Mouse (Mus musculus): Measurements from ENCODE around the gene Sipa1l2. TPM values are rescaled to one million over a fixed set of nuclear protein-coding genes. Genes with fewer than 3 reads are reported as not detected.
"Not testable (repeated sequence)": the region's sequence is repeated elsewhere in the genome, so short reads cannot be mapped to it uniquely, and the experiment has no call there.

Sipa1l2 gene
- total RNA-seq, 1 experiment from 2014 or later = 1.1 TPM

DNA sequence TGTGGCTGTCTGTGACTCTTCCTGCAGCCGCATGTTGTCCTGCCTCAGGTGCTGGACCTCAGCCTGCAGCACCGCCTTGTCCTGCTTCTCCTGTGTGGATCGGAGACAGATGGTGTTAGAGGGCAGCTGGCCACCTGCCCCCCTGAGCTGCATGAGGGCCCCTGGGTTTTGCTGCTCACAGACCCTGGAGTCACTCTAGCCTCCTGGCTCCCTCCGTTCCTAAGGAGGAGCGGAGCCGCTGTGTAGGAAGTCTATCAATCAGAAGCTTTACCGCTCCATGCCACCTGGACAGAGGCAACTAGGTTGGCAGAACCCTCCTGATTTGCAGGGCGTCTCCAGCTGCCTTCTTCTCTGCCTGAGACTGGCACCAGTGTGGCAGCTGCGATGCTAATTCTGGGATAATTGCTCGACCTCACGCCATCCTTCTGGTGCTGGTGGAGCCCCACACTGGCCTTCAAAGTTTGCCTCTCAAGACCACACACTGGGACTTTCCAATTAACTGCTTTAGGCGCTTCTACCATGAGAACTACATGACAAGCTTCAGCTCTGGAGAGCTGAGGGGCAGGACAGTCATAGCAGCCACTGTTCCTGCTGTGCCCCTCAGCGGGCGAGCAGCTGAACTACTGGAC, 150.3 kb downstream of the Sipa1l2 start:
- ATAC-seq (replicated peaks; ENCODE audit: low read depth, poor library complexity, severe bottlenecking) = no peak

- no peak for ATAC-seq (replicated peaks; ENCODE audit: low read depth, poor library complexity, severe bottlenecking)
These were observed 153.5 kb downstream of the Sipa1l2 start for GRCm38 (mm10) chr8:125416146-125416545.

DNA sequence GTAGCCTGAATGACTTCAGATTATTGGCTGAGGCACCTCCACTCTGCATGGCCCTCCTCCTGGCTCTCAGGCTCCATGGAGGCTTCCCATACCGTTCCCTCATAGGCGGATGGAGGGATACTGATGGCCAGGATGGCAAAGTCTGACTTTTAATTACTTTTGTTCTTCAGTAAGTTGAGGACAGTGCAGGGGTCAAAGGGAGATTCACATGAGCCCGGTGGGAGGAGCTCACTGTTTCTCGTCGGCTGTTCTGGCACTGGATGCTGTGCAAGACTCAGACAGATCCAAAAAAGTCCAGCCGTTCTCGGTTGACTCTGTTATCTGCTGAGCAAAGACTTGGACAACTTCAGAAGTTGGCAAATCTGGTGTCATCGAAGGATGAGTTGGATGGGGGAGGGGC, 155.0 kb downstream of the Sipa1l2 start:
- ATAC-seq (replicated peaks; ENCODE audit: low read depth, poor library complexity, severe bottlenecking) = no peak

- ATAC-seq (replicated peaks; ENCODE audit: low read depth, poor library complexity, severe bottlenecking) = no peak
These were observed 156.4 kb downstream of the Sipa1l2 start for GRCm38 (mm10) chr8:125413001-125413909.

- ATAC-seq (replicated peaks; ENCODE audit: low read depth, poor library complexity, severe bottlenecking) = no peak
These were observed 159.0 kb downstream of the Sipa1l2 start for GRCm38 (mm10) chr8:125410646-125411045.

DNA sequence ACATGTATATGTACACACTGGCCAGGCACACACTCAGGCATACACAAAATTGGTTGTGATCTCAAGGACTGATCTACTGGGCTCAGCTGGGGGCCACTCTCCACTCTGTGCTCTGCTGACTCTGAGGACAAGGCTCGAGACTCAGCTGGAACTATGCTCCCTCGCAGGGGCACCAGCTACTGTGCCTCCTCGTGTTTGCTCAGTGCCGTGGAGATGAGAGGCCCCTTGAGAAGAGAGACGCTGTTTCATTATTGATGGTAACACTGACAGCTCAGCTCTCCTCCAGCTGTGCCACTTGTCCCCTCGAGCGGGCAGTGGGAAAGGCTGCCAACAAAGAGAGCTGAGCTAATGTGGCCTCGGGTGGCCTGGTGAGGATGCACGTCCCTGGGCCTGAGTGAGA, 161.9 kb downstream of the Sipa1l2 start:
- no peak for ATAC-seq (replicated peaks; ENCODE audit: low read depth, poor library complexity, severe bottlenecking)

GRCm38 (mm10) chr8:125406453-125406852, 163.2 kb downstream of the Sipa1l2 start:
- no peak for ATAC-seq (replicated peaks; ENCODE audit: low read depth, poor library complexity, severe bottlenecking)

GRCm38 (mm10) chr8:125401350-125401749, 168.3 kb downstream of the Sipa1l2 start:
- ATAC-seq (replicated peaks; ENCODE audit: low read depth, poor library complexity, severe bottlenecking) = no peak

DNA sequence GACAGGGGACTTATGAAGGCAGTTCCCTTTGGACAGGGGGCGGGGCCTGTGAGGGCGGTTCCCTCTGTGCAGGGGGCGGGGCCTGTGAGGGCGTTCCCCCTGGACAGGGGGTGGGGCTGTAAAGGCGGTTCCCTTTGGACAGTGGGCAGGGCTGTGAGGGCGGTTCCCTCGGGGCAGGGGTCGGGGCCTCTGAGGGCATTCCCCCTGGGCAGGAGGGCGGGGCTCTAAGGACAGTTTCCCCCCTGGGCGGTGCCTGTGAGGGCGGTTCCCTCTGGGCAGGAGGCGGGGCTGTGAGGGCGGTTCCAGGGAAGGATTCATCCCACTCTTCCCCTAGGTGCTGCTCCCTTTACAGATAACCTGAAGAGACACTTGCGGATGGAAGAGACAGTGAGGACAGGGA, 171.6 kb downstream of the Sipa1l2 start:
- ATAC-seq (replicated peaks; ENCODE audit: low read depth, poor library complexity, severe bottlenecking) = no peak; the same call in 1 of the 2 replicates

- not testable (repeated sequence) for ATAC-seq (replicated peaks; ENCODE audit: low read depth, poor library complexity, severe bottlenecking)
These were observed 173.9 kb downstream of the Sipa1l2 start for GRCm38 (mm10) chr8:125395682-125396081.

GRCm38 (mm10) chr8:125395032-125395431, 174.6 kb downstream of the Sipa1l2 start:
- no peak; the same call in 1 of the 2 replicates for ATAC-seq (replicated peaks; ENCODE audit: low read depth, poor library complexity, severe bottlenecking)

GRCm38 (mm10) chr8:125391685-125392084, 177.9 kb downstream of the Sipa1l2 start:
- no peak for ATAC-seq (replicated peaks; ENCODE audit: low read depth, poor library complexity, severe bottlenecking)

DNA sequence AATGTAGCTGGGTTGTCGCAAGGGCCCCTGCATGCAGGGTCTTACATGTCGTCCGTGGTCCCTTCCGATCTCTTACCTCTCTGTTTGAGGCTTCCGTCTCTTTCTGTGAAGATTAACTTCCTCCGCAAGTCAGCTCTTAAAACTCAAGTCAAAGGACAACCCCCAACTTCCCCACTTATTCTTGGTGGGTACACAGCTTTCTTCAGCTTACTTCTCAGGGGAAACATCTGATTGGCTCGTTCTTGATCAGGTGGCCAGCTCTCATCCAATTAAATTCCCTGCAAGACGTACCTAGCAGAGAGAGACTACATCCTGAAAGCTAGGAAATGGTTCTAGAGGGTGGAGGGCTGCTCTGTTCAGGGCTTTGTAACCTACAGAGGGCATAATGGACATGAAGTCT, 178.3 kb downstream of the Sipa1l2 start:
- peak; percentile 71 for ATAC-seq (replicated peaks; ENCODE audit: low read depth, poor library complexity, severe bottlenecking)

GRCm38 (mm10) chr8:125390506-125390895, 179.1 kb downstream of the Sipa1l2 start:
- ATAC-seq (replicated peaks; ENCODE audit: low read depth, poor library complexity, severe bottlenecking) = no peak

- no peak for ATAC-seq (replicated peaks; ENCODE audit: low read depth, poor library complexity, severe bottlenecking)
These were observed 179.7 kb downstream of the Sipa1l2 start for GRCm38 (mm10) chr8:125389756-125390505.

DNA sequence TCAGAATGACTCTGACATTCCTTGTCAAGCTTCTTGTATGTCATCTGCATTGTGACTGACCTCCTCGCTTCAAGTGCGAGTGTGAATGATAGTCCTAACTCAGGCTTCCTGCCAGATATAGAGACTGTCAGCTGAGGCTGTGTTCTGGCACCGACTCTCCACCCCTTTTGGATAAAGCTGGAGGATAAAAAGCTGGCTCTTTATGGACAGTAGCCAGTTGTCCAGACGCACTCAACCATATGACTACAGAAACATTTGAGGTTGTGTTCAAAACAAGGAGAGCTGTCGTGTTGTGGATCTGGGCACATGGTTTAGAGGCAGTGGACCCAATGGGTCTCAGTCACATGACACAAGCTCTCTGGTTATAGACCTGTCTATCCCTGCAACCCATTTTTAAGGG, 180.3 kb downstream of the Sipa1l2 start:
- ATAC-seq (replicated peaks; ENCODE audit: low read depth, poor library complexity, severe bottlenecking) = no peak

DNA sequence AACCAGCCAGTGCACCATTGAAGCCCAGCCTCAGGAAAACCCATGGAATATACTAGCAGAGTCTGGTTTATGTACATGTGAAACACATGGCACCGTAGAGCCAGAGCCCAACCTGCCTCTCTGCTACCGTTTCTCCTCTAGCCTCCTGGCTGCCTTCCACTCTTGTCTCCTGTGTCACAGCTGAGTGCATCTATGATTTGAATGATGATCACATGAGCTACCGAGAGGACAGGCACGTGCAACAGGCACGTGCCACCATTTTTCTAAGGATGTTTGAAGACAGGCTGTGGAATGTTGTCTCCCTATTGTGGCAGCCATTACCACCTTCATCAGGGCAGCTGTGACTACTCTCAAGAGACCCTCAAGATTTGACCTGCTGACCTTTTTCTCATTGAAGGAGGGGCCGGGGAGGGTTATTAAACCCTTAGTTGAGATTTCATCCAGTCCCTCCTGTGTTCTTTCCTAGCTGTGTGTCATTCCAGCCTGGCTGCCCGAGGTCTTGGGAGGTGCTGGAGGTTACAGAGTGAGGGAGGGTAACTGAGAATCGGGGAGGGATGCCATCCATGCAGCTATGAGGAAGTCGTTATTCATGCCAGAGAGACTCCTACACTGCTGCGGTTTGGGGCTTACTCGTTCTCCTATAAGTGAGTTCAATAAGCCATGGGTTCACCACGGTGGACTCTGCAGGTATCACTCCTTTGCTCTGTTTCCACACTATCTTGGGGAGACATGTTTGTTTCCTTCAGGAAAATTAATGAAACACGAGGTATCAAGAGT, 181.0 kb downstream of the Sipa1l2 start:
- ATAC-seq (replicated peaks; ENCODE audit: low read depth, poor library complexity, severe bottlenecking) = peak; percentile 31

GRCm38 (mm10) chr8:125385519-125386150, 184.0 kb downstream of the Sipa1l2 start:
- ATAC-seq (replicated peaks; ENCODE audit: low read depth, poor library complexity, severe bottlenecking) = peak; percentile 77

- ATAC-seq (replicated peaks; ENCODE audit: low read depth, poor library complexity, severe bottlenecking) = no peak
These were observed 184.9 kb downstream of the Sipa1l2 start for GRCm38 (mm10) chr8:125384551-125385183.
